Mouse (Mus musculus) liver, embryonic 11.5 days (tissue): Measurements from ENCODE around the gene Fermt3. TPM values are rescaled to one million over a fixed set of nuclear protein-coding genes. Genes with fewer than 3 reads are reported as not detected.

Experiments
- ATAC-seq: fragments of 200-750 bp; cut with Nextera tagmentation; replicated peaks from 2 replicates; pipeline ENCODE4 v1.8.0; 2017; ENCODE audit warnings: moderate number of reproducible peaks, mild to moderate bottlenecking, moderate TSS enrichment, moderate library complexity; ENCODE audit not compliant: low FRiP score
- DNase-seq: peaks from one replicate; pipeline ENCODE4 v3.0.0-alpha.2; 2017; ENCODE audit warnings: low spot score
- H3K27ac ChIP-seq: fragments of 300-500 bp; sonication (generic); 2 replicates; pipeline ENCODE4 v1.5.1; 2014; ENCODE audit warnings: mild to moderate bottlenecking, low read depth, low read length, control low read depth
- H3K27me3 ChIP-seq: fragments of 300-500 bp; sonication (generic); replicated peaks from 2 replicates; pipeline ENCODE4 v1.6.1; 2014; ENCODE audit warnings: low read length, mixed read lengths; ENCODE audit not compliant: control insufficient read depth, insufficient read depth
- H3K36me3 ChIP-seq: fragments of 300-500 bp; sonication (generic); 2 replicates; pipeline ENCODE4 v1.6.1; 2014; ENCODE audit warnings: mild to moderate bottlenecking, low read length, moderate library complexity, mixed read lengths; ENCODE audit not compliant: control insufficient read depth, insufficient read depth
- H3K4me1 ChIP-seq: fragments of 300-500 bp; sonication (generic); replicated peaks from 2 replicates; pipeline ENCODE4 v1.6.1; 2014; ENCODE audit warnings: low read length, mixed read lengths; ENCODE audit not compliant: control insufficient read depth, insufficient read depth
- H3K4me2 ChIP-seq: fragments of 300-500 bp; sonication (generic); 2 replicates; pipeline ENCODE4 v1.6.1; 2014; ENCODE audit warnings: mild to moderate bottlenecking, control low read depth, moderate library complexity
- H3K4me3 ChIP-seq: fragments of 300-500 bp; sonication (generic); 2 replicates; pipeline ENCODE4 v1.5.1; 2014; ENCODE audit warnings: low read depth, low read length, control low read depth
- H3K9ac ChIP-seq: fragments of 300-500 bp; sonication (generic); 2 replicates; pipeline ENCODE4 v1.6.1; 2014; ENCODE audit warnings: low read depth, low read length, control low read depth
- H3K9me3 ChIP-seq: fragments of 300-500 bp; sonication (generic); 2 replicates; pipeline ENCODE4 v1.6.1; 2016; ENCODE audit warnings: low read length, inconsistent platforms, mixed read lengths; ENCODE audit not compliant: control insufficient read depth
- WGBS: fragments of 180-500 bp; shearing (Covaris S2); extraction: QIAGEN DNeasy Blood & Tissue Kit; methylation state at CpG from one replicate; pipeline ENCODE4 v1.1.7; 2014; 5-methylcytosine and 5-hydroxymethylcytosine counted together
- polyA plus RNA-seq: library from polyadenylated mRNA; unstranded; fragments of >200 nt; fragmentation: Nextera tagmentation; extraction: Ambion mirVana; gene quantifications from 2 replicates; pipeline ENCODE4 v1.2.1, GENCODE M21; 2014

The Fermt3 gene
- polyA plus RNA-seq, 1 experiment from 2014 or later: 155 TPM

DNA sequence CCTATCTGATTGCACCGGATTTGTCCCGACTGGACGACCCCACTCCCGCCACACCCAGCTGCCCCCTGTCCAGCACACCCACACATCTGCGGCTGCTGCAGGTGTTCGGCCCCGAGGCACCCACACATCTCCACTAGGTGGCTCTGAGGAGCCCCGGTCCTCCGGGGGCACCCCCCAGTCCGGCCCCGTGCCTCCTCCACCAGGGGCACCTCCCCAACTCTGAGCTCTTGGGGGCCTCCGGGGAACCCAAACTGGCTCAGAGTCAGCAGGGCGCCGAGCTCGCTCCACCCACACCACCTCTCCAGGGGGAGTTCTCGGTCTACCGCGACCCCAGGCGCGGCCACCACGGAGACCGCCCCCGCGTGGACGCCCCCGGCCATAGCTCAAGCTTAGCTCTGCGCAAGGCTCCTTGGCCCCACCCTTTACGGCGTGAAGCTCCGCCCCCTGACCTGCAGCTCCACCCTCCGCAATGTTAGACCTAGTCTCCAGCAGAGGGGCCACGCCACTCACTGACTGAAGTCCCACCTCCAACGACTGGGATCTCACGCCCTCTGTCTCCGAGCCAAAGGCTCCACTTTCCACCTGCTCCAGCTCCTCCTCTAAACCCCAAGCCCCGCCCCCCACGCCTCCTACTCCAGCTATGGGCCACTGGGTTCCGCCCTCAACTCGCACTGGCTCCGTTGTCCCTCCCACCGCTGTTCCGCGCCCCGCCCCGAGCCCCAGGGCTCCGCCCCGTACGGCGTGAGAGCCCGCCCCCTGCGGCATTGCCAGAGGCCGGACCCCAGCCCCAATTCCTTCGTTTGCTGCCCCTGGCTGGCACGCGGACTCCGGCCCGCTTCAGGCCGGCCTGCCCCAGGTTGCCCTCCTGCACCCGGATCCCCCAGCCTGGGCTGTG is 39.5 kb downstream of the Fermt3 start:
- Histone ChIP-seq H3K27me3 (no peaks in the 10 kb centered on the region), H3K9me3 (no peaks in the 10 kb centered on the region), H3K27ac (peak overlapping the region; percentile 73), H3K9ac (peak overlapping the region; percentile 80), H3K4me3 (peak overlapping the region; percentile 66), H3K4me1 (peaks cover 29% of the 10 kb centered on the region), H3K4me2 (peak overlapping the region; percentile 96), H3K36me3 (peaks cover 22% of the 10 kb centered on the region)
- under 1% methylated on average over 59 of the region's 59 CpGs for WGBS
- DNase-seq: peak; percentile 100
- peak; percentile 86 for ATAC-seq

DNA sequence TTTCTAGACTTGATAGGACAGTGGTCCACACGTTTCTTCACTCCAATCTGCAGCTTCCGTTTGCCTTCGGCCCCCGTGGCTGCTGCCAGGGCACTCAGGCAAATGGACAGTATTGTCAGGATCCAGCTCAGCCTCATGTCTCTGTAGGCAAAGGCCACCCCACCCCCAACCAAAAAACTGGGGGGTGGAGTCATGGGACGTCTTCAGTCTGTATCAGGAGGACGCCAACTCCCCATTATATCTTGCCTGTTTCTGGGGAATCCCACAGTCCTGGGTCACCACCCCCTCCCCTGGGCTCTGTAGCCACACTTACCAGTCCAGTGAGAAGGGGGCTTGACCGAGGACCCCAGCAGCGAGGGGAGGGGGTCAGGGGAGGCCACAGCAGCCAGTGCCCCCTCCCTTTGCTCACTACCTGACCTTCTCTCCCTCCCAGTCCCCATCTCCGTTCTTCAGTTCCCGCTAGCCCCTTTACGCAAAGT is 40.2 kb downstream of the Fermt3 start:
- WGBS: 5% methylated on average over 11 of the region's 11 CpGs
- ATAC-seq: peak; percentile 4; the same call in 1 of the 2 replicates

DNA sequence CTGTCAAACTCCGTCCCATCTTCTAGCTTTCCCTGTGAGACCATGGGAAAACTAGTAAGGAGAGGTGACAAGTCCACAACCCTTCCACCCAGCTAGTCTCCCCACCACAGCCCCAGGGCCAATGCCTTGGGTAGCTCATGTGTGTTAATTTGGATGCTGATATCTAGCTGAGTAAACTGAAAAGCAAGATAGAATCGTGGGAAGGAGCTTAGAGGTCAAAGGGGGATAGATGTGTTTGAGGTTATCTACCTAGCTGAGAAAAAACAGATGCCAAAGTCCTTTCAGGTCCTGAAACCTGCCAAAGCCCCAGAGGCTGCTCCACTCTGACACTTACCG is 40.7 kb downstream of the Fermt3 start:
- peak overlapping the region; percentile 96 for H3K4me2 ChIP-seq
- no peaks in the 10 kb centered on the region for H3K27me3 ChIP-seq
- H3K4me1 ChIP-seq: peaks cover 34% of the 10 kb centered on the region
- ATAC-seq: no peak
- peak overlapping the region; percentile 80 for H3K9ac ChIP-seq
- peak overlapping the region; percentile 73 for H3K27ac ChIP-seq
- H3K9me3 ChIP-seq: no peaks in the 10 kb centered on the region
- 28% methylated on average over 3 of the region's 3 CpGs for WGBS
- peak overlapping the region; percentile 66 for H3K4me3 ChIP-seq
- peaks cover 22% of the 10 kb centered on the region for H3K36me3 ChIP-seq
- no peak for DNase-seq

More for the DNA sequence above, 40.2 kb downstream of the Fermt3 start:
- peak; percentile 66 for DNase-seq
- H3K9me3 ChIP-seq: no peaks in the 10 kb centered on the region
- peaks cover 30% of the 10 kb centered on the region for H3K4me1 ChIP-seq
- H3K27me3 ChIP-seq: no peaks in the 10 kb centered on the region
- peak overlapping the region; percentile 96 for H3K4me2 ChIP-seq
- H3K27ac ChIP-seq: peak overlapping the region; percentile 73
- H3K4me3 ChIP-seq: peak overlapping the region; percentile 66
- peaks cover 22% of the 10 kb centered on the region for H3K36me3 ChIP-seq
- H3K9ac ChIP-seq: peak overlapping the region; percentile 80

DNA sequence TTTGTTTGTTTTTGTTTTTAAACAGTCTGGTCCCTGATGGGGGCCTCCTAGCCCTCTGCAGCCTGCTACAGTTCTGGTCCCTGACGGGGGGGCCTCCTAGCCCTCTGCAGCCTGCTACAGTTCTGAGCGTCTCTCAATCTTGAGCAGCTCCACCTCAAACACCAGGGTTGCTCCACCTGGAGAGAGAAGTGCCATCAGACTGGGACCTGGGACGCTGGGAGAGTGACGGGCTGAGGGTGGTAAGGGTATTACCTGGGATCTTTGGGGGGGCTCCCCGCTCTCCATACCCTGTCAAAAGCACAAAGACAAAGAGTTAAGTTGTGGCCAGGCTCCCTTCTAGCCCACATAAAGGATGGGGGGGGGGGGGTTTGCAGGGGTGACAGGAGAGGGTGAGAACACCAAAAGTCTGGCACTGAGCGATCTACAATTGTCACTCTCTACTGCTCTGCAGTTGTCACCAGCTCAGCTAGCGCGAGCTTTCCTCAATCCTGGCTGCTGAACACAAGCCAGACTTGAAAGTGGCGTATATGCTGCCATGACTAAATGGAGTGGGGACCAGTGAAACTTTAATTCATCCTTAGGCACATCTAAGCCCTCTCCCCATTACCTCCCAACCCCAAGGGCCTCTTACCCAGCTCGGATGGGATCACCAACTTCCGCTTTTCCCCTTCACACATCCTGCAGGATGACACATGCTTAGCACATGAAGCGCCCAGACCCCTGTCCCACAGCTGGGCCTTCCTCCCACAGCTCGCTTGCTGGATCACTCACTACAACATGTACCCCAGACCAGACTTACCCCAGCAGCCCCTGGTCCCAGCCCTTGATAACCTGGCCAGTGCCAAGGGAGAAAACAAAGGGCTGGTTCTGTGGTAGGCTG is 41.3 kb downstream of the Fermt3 start:
- DNase-seq (no peak), ATAC-seq (no peak)
- peak overlapping the region; percentile 96 for H3K4me2 ChIP-seq
- no peaks in the 10 kb centered on the region for H3K9me3 ChIP-seq
- peaks cover 34% of the 10 kb centered on the region for H3K4me1 ChIP-seq
- peak overlapping the region; percentile 80 for H3K9ac ChIP-seq
- peak overlapping the region; percentile 73 for H3K27ac ChIP-seq
- peak overlapping the region; percentile 66 for H3K4me3 ChIP-seq
- 77% methylated on average over 13 of the region's 13 CpGs for WGBS
- peaks cover 22% of the 10 kb centered on the region for H3K36me3 ChIP-seq
- H3K27me3 ChIP-seq: no peaks in the 10 kb centered on the region

DNA sequence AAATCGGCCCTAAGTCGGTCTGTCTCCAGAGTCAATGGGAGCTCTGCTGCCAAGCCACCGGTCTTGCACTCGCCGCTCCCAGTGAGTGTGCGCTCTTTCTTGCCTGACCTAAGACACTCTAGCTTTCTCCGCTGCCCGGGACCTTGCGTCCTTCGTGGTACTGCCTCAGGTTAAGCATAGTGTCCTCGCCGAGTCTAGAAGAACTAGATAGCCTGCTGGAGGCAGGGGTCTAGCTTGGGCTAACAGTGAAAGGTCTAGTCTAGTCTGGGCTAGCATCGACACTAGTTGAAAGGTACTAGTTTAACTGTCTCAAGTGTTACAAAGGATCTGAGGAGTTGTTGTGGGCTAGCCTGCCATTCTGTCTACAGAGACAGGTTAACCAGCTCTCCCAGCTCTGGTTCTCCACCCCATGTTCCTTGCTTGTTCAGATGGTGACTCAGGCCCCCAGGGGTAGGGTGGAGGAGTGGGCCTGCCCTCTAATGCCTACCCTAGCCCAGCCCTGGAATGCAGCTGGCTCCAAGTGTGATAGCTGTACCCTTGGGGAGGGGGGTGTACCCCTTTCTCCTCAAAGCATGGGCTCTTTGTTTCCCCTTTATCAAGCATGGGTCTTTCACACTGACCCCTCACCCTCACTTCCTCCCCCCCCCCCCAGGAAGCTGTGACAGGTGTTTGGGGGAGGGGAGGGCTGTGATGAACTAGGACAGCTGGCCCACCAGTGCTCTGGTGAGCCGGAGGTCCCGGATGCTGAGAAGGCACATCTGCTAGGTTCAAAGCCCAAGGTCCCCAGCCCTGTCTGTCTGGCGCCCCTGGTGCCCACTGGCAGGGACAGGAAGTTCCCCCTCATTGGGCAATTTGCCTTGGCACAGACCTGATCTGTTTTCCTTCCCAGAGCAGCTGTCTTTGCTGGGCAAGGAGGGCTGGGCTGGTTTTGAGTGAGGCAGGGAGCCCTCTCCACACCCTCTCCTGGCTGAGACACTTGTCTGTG is 43.4 kb downstream of the Fermt3 start, which contains the start of gene Plcb3:
Plcb3 (minus strand) TSS at position 934 of the 985 bp plus-strand sequence.
- WGBS: under 1% methylated on average over 16 of the region's 16 CpGs
- Histone ChIP-seq H3K4me3 (peak within 1 kb of the TSS; percentile 85), H3K9ac (peak within 1 kb of the TSS; percentile 90), H3K4me1 (peaks cover 51% of the 10 kb centered on the region), H3K27ac (peak within 1 kb of the TSS; percentile 89), H3K36me3 (peaks cover 17% of the 10 kb centered on the region), H3K4me2 (peak within 1 kb of the TSS; percentile 98), H3K9me3 (no peaks in the 10 kb centered on the region), H3K27me3 (no peaks in the 10 kb centered on the region)
- ATAC-seq (no peak), DNase-seq (peak; percentile 71)

DNA sequence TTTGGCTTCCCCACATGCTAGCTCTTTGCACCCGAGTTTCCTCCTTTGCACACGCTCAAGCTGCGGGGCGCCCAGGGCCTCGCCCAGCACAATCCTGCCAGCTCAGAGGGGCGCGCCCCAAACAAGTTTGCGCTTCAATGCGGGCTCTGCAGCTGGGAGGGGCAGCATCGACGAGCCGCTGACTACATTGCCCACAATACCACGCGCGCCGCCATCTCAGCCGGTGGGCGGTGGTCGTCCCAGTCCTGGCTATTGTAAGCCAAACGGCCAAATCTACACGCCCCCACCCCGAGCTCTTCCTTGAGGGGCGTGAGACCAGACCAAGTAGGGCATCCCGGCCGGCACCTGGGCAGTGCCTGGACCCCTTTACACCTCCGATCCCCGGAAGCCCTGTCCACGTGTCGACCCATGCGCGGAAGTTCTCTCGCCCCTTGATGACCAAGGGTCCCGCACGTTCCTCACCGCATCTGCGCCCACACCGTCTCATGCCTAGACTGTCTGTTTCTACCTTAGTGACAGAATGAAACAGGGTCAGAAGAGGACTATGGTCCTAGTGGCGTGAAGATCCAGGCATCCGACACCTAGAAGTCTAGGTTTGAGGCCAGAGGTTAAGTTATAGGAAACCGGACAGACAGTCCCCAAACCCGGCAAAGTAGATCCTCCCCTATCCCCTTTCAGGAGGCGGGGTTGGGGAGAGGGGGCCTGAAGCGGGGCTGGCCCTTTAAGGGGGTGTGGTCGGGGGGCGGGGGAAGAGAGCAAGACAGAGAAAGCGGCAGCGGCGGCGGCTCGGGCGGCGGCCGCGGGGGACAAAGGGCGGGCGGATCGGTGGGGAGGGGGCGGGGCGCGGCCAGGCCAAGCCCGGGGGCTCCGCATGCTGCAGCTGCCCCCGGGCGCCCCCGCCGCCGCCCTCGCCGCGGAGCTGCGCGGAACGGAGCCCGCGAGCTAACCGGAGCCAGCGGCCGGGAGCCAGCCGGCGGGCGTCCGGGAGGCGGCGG is 44.8 kb downstream of the Fermt3 start, which contains the start of gene Ppp1r14b:
Ppp1r14b (plus strand) TSS at position 758 of the 995 bp plus-strand sequence.
- DNase-seq: peak; percentile 91
- ATAC-seq: peak; percentile 72
- Histone ChIP-seq H3K27ac (peak within 1 kb of the TSS; percentile 89), H3K4me3 (peak within 1 kb of the TSS; percentile 85), H3K9me3 (no peaks in the 10 kb centered on the region), H3K36me3 (peaks cover 17% of the 10 kb centered on the region), H3K4me1 (peaks cover 62% of the 10 kb centered on the region), H3K4me2 (peak within 1 kb of the TSS; percentile 98), H3K9ac (peak within 1 kb of the TSS; percentile 90), H3K27me3 (no peaks in the 10 kb centered on the region)
- under 1% methylated on average over 78 of the region's 84 CpGs for WGBS

DNA sequence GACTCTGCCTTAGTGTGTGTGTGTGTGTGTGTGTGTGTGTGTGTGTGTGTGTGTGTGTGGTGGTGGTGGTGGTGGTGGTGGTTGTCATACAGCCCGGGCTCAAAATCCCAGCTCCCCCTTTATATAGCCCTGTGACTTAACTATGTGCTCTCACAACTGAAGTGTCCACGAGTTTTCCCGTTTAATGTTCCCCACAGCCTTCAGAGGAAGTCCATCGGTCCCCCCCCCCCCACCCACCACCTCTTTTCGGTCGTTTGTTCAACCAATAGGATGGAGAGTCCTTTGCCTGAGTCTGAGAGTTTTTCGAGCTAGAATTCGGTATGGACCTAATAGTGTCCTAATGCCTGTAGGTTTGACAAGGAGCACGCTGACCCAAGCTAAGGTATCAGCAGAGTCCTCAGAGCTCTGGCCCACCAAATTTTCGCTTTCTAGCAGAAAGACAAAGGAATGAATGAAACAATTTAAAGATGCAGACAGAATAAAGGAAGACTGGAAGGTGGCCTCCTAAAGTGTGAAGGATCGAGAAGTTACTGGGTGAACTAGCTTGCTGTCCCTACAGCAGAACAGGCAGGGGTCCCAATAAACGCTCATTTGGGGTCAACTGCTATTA is 45.6 kb downstream of the Fermt3 start:
- DNase-seq (no peak), ATAC-seq (no peak)
- Histone ChIP-seq H3K27ac (peak overlapping the region; percentile 89), H3K4me1 (peaks cover 60% of the 10 kb centered on the region), H3K36me3 (peaks cover 17% of the 10 kb centered on the region), H3K27me3 (no peaks in the 10 kb centered on the region), H3K4me2 (peak overlapping the region; percentile 98), H3K9ac (peak overlapping the region; percentile 90), H3K4me3 (peak overlapping the region; percentile 85), H3K9me3 (no peaks in the 10 kb centered on the region)
- 29% methylated on average over 12 of the region's 12 CpGs for WGBS
